Mouse (Mus musculus): ENCODE measurements around the gene Dvl1.

Gene Dvl1

DNA sequence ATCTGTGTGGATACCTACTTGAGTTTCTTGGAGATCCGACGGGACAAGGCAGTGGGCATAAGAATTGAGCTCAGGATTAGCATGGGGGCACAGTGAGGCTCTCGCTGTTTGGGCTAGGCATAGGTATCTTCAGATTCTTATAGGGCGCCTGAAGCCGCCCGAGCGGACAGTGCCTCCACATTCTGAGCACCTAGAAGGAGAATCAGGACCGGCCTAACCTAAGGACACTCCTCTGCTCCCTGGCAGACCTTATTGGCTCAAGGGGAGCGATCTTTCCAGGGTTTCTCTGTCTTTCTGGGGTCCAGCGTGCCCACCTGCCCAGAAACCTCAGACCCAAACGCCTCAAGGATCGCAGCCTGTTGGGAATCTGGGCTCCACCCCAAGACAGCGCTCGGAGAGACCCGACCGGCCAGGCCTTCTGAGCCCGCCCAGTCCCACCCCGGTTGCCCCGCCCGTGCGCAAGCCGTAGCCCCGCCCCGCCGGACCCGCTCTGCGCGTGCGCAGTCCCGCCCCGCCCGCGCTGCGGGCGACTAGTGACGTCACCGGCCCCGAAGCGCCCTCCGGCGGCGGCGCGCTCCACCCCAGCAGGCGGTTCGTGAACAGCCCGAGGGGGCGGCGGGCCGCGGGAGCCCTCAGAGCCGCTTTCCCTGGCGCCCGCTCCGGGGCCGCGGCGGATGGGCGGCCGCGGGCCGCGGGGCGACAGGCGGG is at the start of gene Dvl1:
Gene Dvl1, plus strand, starts transcription at position 532 of the 708 bp plus-strand sequence.
- peak; percentile 92 to 94 for DNase-seq (ENCODE audit: low spot score in 2 of 2)

GRCm38 (mm10) chr4:155802075-155802474 is 45.1 kb upstream of the Dvl1 start:
- no peak for DNase-seq (ENCODE audit: low spot score in 2 of 2)

DNA sequence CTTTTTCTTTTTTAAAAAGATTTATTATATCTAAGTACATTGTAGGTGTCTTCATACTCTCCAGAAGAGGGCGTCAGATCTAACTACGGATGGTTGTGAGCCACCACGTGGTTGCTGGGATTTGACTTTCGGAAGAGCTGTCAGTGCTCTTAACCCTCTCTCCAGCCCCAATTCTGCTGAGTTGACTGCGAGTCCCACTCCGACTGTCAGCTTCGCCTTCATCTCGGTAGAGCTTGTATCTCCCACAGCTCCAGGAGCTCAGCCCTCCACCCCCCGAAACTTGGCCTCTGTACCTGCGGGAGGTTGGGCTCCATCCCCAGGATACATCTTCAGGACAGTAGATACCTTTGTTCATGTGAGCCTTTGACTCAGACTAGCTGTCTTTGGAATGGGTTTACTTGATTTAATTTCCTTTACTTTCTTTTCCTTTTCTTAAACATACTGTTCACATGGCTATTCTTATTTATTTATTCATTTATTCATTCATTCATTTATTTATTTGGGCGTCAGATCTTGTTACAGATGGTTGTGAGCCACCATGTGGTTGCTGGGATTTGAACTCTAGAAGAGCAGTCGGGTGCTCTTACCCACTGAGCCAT is 44.4 kb upstream of the Dvl1 start, which contains the start of gene Mrpl20:
Gene Mrpl20, plus strand, starts transcription at position 138 of the 599 bp plus-strand sequence.
- peak in 1 of 2 experiments; percentile 12 for DNase-seq (ENCODE audit: low spot score in 2 of 2)

DNA sequence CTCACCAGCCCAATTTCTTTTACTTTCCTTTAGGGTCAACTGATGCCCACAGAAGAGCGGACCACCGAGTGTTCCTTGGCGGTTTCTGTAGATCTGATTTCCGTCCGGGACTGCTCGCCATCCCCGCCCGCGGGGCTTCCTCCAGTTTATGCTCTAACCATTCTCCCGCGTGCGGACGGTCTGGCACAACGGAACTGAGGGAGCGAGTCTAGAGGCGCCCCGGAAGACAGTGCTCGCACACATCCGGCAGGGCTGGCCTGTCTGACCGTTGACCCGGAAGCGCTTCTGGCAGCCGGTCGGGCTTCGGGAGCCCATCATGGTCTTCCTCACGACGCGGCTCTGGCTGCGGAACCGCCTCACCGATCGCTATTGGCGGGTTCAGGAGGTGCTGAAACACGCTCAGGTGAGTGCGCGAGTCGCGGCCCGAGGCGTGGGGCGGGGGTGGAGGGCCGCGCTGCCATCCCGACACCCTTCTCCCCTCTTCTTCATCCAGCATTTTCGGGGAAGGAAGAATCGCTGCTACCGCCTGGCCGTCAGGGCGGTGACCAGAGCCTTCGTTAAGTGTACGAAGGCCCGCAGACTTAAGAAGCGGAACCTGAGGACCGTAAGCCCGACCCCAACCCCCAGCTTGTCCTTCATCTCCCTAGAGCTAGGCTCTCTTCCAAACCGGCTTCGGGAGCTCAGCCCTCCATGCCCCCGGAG is 43.7 kb upstream of the Dvl1 start:
- DNase-seq (ENCODE audit: low spot score in 2 of 2), result peak; percentile 92 to 95

GRCm38 (mm10) chr4:155807841-155808240 is 39.4 kb upstream of the Dvl1 start:
- no peak for DNase-seq (ENCODE audit: low spot score in 2 of 2)

DNA sequence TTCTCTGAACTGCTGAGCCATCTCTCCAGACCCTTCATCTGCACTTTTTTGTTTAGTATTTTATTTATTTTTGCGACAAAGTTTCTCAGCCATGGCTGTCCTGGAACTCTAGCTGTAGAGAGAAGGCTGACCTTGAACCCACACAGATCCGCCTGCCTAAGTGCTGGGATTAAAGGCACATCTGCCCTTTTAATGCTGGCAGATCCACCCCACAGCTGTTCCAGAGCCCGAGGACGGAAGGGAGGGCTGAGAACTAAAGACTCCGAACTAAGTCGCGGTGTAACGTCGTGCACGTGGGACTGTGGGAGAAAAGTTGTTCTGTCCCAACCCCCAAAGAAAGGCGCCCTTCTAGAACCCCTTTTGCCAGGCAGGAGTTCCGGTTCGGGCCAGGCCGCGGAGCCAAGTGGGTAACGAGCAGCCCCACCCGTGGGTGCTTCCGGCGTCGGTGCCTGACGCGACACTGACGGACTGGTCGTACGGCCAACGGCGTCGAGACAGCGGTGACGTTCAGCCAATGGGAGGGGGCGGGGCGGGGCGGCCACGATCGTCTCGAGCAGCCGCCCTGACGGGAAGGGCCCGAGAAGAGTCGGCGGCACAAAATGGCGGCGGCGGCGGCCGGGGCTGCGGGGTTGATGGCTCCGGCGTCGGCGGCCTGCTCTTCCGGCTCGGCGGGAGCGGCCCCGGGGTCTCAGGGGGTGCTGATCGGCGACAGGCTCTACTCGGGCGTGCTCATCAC is 35.1 kb upstream of the Dvl1 start, which contains the start of gene Ccnl2:
Gene Ccnl2, plus strand, starts transcription at position 561 of the 736 bp plus-strand sequence.
- peak; percentile 92 to 93 for DNase-seq (ENCODE audit: low spot score in 2 of 2)

DNA sequence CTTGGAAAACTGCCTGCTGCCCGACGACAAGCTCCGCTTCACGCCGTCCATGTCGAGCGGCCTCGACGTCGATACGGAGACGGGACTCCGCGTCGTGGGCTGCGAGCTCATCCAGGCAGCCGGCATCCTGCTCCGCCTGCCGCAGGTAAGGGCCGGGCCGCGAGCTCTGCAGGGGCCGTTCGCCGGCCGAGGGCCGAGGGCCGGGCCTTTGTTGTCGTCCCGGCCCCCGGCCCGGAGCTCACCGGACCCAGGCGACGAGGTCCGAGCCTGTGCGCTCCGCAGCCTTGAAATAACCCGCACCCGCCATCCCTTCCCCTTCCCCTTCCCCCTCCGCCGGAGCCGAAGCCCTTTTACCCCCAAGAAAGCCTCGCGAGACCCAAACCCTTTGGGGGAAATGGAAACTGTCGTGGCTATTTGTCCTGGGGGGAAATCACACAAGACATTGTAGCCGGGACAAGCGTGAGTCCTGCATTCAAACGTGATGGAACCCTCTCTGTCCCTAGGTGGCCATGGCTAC is 34.5 kb upstream of the Dvl1 start:
- DNase-seq (ENCODE audit: low spot score in 2 of 2), result peak in 1 of 2 experiments; percentile 21

DNA sequence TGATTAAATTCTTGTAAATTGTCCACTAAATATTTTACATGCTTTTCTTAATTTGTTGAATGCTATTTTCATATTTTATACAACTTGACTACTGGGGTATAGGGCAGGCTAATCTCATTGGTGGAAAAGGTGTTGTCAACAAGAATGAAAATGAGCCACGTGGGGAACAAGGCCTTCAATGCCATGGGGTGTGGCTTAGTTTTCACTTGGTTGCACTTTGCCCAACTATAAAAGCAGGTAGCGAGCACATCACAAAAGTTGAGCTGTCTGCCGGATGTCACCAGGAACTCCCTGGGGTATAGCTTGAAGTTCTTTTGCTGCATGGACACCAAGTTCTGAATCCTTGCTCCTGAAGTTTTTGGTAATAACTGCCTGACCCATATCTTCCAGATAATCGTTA is 29.7 kb upstream of the Dvl1 start:
- no peak for DNase-seq (ENCODE audit: low spot score in 2 of 2)

DNA sequence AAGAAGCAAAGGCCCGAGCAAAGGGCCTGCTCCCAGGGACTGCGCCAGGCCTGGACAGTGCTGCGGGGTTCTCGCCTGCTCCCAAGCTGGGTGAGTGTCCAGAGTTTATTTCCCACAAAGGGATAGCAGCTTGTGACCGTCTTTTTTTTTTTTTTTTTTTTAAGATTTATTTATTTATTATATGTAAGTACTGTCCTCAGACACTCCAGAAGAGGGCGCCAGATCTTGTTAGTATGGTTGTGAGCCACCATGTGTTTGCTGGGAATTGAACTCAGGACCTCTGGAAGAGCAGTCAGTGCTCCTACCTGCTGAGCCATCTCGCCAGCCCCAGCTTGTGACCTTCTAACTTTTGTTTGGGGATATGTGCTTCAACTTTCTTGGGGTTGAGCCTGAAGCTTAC is 26.2 kb upstream of the Dvl1 start:
- DNase-seq (ENCODE audit: low spot score in 2 of 2), result peak; percentile 26 to 46

GRCm38 (mm10) chr4:155823443-155823842 is 23.8 kb upstream of the Dvl1 start:
- no peak for DNase-seq (ENCODE audit: low spot score in 2 of 2)

DNA sequence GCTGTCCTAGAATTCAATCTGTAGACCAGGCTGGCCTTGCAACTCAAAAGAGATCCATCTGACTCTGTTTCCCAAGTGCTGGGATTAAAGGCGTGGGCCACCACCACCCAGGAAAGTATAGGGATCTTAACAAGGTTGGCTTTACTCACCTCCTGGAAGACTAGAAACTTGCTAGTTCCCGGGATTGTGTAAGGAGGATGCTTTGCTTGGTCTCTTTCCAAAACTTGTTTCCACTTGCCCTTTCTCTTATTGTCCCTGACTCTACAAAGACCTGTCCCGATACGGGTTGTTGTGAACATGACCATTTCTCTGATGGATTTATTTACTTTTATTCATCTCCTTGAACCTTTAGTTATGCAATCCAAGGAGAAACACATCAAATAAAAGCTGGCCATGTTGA is 17.3 kb upstream of the Dvl1 start:
- DNase-seq (ENCODE audit: low spot score in 2 of 2), result no peak

GRCm38 (mm10) chr4:155830596-155830995 is 16.6 kb upstream of the Dvl1 start:
- no peak for DNase-seq (ENCODE audit: low spot score in 2 of 2)

DNA sequence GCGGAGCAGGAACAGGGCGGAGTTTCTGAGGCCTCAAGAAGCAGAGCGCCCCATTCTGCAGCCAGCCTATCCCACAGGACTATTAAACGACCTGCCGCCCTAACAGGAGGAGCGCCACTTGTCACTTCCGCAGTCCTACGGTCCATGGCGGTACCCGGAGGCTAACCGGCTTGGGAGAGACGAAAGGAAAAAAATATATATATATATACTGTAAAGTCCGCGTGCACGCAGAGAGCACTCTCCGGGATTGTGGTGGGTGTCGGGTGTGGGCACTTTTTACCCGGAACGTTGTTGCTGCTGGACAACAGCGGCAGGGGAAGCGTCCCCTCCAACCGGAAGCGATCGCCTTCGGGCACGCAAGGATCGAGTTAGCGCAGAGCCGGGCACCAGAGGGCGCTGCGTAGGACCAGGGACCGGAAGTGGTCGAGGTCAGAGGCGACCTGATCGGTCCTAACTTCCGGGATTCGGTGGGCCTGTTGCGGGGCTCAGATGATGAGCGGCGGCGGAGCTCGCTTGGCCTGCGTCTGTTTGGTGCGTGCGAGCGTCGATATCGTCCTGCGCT is 15.9 kb upstream of the Dvl1 start, which contains the start of gene Aurkaip1:
Gene Aurkaip1, plus strand, starts transcription at position 68 of the 562 bp plus-strand sequence.
- peak; percentile 95 to 96 for DNase-seq (ENCODE audit: low spot score in 2 of 2)

DNA sequence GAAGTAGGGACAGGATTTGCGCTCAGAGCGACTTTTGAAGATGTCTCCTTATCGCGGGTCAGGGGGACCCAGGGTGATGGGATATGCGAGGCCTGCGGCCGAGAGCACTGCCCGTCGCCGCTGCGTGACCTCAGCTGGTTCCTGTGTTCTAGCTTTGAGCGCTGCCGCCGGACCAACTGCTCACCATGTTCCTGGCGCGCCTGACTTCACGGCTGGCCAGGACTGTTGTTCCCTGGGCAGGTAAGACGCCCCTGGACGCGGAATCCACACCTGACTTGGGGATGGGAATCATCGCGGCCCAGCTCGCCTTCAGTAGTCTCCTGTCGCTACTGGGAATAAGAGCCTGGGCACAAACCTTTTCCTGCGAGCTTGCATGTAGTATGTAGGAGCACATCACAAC is 15.4 kb upstream of the Dvl1 start:
- no peak for DNase-seq (ENCODE audit: low spot score in 2 of 2)

GRCm38 (mm10) chr4:155832321-155832720 is 14.9 kb upstream of the Dvl1 start:
- no peak for DNase-seq (ENCODE audit: low spot score in 2 of 2)

DNA sequence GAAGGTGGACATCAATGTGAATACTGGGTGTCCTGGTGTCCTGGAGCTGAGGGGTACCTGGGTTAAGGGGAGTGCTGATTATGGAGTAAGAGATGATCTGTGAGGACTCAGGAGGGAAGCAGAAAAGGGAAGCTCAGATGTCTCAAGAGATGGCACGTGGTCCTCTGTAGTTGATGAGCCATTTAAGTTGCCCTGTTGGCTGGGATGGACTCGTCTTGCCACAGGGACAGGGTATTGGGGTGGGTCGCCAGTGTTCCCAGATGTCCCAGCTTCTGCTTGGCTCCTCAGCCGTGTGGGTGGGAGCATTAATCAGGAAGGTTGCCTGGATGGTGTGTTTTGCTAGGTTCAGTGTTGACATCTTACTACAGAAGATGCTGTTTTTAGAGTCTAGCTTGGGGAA is 14.0 kb upstream of the Dvl1 start:
- DNase-seq (ENCODE audit: low spot score in 2 of 2), result no peak

DNA sequence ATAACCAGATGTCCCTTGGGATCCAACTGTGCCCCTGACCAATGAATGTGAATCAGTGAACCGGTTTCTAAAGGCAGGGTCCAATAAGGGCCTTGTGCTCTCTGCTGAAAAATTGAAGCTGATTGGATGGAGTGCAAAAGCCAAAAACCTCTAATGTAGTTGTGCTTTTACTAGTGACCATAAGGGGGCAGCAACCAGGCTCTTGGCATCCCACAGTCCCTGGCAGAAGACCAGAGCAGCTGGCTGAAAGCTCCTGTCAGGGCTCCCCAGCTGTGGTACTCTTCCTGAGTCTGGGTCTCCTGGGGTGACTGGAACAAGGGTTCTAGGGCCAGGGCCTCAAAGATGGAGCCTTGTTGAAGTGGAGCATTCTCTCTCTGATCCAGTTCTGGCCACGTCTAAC is 13.4 kb upstream of the Dvl1 start:
- peak; percentile 71 to 76 for DNase-seq (ENCODE audit: low spot score in 2 of 2)

DNA sequence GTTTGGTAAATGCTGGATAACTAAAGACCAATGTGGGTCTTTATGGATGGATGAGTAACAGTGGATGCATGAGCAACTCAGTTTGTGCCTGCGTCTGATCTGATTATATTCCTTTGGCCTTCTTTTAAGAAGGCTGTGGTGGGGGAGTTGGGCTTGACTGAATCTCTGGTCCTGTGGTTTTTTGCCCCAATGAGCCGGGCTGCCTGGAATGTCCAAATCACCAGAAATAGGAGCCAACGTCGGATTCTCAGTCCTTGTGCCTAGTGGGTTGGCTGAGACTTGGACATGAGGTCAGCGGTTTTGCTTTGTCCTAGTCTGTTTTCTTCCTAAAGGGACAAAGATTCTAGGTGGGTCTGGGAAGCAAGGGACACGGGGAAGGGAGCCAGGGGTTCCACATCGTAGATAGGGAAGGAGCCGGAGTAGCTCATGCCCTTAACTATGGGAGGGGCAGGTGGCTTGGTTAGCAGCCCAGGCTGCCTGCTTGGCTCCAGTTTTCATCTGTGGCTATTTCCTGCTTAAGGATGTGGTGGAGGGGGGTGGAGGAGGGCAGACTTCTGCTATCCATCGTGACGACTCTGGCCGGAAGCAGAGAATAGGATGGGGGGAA is 9.7 kb upstream of the Dvl1 start:
- DNase-seq (ENCODE audit: low spot score in 2 of 2), result no peak

DNA sequence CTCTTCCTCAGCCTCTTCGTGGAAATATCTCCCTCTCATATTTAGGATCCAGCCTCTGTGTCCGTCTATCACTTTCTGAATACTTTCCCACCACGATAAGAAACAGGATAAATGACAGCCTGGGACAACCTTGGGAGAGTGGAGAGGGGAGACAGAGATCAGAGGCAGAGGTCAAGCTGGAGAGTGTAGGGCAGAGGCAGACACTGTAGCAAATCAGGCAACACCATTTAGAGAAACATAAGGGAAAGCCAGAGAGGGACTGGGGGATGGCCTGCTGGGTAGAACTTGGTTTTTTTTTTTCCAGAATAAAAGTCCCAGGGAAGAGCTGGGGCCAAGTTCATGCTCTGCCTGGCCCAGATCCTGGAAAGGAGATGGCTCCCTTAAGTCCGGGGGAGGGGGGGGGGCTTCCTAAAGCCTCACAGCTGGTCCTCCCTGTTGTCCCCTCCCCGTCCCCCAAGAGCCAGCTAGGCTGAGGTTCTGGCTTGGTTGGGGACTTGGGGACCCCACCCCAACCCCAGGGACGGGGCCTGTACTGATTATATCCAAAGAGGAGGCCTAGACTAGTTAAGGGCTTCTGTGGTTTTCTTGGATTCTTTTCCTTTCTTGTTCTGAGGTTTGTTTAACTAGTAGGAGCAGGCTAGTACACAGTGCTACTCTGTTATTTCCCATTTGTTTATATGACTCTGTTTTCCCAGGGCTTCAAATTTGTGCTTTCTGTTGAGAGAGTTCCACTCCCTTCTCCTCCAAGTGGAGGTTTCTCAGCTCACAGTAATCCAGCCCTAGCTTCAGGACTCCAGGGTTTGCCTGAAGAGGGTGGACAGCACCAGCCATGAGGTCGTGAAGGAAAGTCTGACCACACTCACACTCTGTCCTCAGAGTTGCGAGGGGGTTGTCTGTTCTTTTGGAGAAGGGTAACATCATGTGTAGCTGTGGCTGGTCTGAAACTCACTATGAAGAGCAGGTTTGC is 8.7 kb upstream of the Dvl1 start:
- DNase-seq (ENCODE audit: low spot score in 2 of 2), result no peak

- no peak for DNase-seq (ENCODE audit: low spot score in 2 of 2)
Measured at GRCm38 (mm10) chr4:155839483-155839910, 7.7 kb upstream of the Dvl1 start, which contains the start of gene Mxra8. Gene Mxra8 (plus strand): TSS chr4:155839680.

Measured in natural killer cell, adult 2 months (primary cell).